Mouse (Mus musculus) left cerebral cortex, postnatal 4 days (tissue): Measurements from ENCODE around the gene Paqr9. TPM values are rescaled to one million over a fixed set of nuclear protein-coding genes. Genes with fewer than 3 reads are reported as not detected.

Experiments
- DNase-seq: peaks from one replicate; pipeline ENCODE4 v3.0.0-alpha.2; 2022
- intact Hi-C: fragments of 180-260 bp; cut with DNase I; formaldehyde crosslinking; loops from one replicate; pipeline ENCODE4 v1.15.1; 2025
- total RNA-seq, 2 experiments: library from RNA; stranded (reverse); gene quantifications; 2 replicates each; pipeline ENCODE4 v1.2.3; 2021

Paqr9 gene
- total RNA-seq, 2 experiments from 2014 or later = 32.0 to 32.2 TPM

- intact Hi-C loops = no loop called here
- DNase-seq = no peak
Observed at GRCm38 (mm10) chr9:95541650-95542432, 17.6 kb upstream of the Paqr9 start.

GRCm38 (mm10) chr9:95542475-95542874 is 17.0 kb upstream of the Paqr9 start:
- no peak for DNase-seq
- intact Hi-C loops = no loop called here

- intact Hi-C loops = no loop called here
- no peak for DNase-seq
Observed at GRCm38 (mm10) chr9:95544598-95544997, 14.9 kb upstream of the Paqr9 start.

- DNase-seq = no peak
- intact Hi-C loops = no loop called here
Observed at GRCm38 (mm10) chr9:95546679-95547078, 12.8 kb upstream of the Paqr9 start.

- intact Hi-C loops = no loop called here
- no peak for DNase-seq
Observed at GRCm38 (mm10) chr9:95549626-95550411, 9.6 kb upstream of the Paqr9 start.

GRCm38 (mm10) chr9:95550856-95551774 is 8.3 kb upstream of the Paqr9 start:
- no peak for DNase-seq
- intact Hi-C loops = no loop called here

- intact Hi-C loops = no loop called here
- peak; percentile 31 for DNase-seq
Observed at GRCm38 (mm10) chr9:95552175-95552705, 7.2 kb upstream of the Paqr9 start.

- intact Hi-C loops = no loop called here
- no peak for DNase-seq
Observed at GRCm38 (mm10) chr9:95554231-95555221, 4.9 kb upstream of the Paqr9 start.

GRCm38 (mm10) chr9:95555233-95555740 is 4.2 kb upstream of the Paqr9 start:
- no peak for DNase-seq
- intact Hi-C loops = no loop called here

GRCm38 (mm10) chr9:95556067-95556512 is 3.4 kb upstream of the Paqr9 start:
- intact Hi-C loops = no loop called here
- no peak for DNase-seq

GRCm38 (mm10) chr9:95557722-95558121 is 1.7 kb upstream of the Paqr9 start:
- intact Hi-C loops = no loop called here
- no peak for DNase-seq

GRCm38 (mm10) chr9:95558726-95559058 is 765 bp upstream of the Paqr9 start:
- intact Hi-C loops = no loop called here

GRCm38 (mm10) chr9:95559936-95560735 is 679 bp downstream of the Paqr9 start:
- peak; percentile 45 for DNase-seq
- intact Hi-C loops = no loop called here

More at GRCm38 (mm10) chr9:95558726-95559058, 765 bp upstream of the Paqr9 start:
- no peak for DNase-seq

- intact Hi-C loops = no loop called here
Observed at GRCm38 (mm10) chr9:95564047-95564446, 4.6 kb downstream of the Paqr9 start.

GRCm38 (mm10) chr9:95566394-95566793 is 6.9 kb downstream of the Paqr9 start:
- intact Hi-C loops = no loop called here
- DNase-seq = no peak

More at GRCm38 (mm10) chr9:95564047-95564446, 4.6 kb downstream of the Paqr9 start:
- no peak for DNase-seq

- peak; percentile 17 for DNase-seq
- intact Hi-C loops = no loop called here
Observed at GRCm38 (mm10) chr9:95566931-95567330, 7.5 kb downstream of the Paqr9 start.

- intact Hi-C loops = no loop called here
- DNase-seq = no peak
Observed at GRCm38 (mm10) chr9:95569249-95569648, 9.8 kb downstream of the Paqr9 start.

GRCm38 (mm10) chr9:95569966-95570365 is 10.5 kb downstream of the Paqr9 start:
- intact Hi-C loops = no loop called here
- no peak for DNase-seq
